Mouse (Mus musculus): ENCODE measurements around the gene Ccdc65. TPM values are rescaled to one million over a fixed set of nuclear protein-coding genes. Genes with fewer than 3 reads are reported as not detected.
"Not testable (repeated sequence)": the region's sequence is repeated elsewhere in the genome, so short reads cannot be mapped to it uniquely, and the experiment has no call there.

The Ccdc65 gene
- polyA plus RNA-seq, 1 experiment from 2014 or later, result 6.8 TPM

DNA sequence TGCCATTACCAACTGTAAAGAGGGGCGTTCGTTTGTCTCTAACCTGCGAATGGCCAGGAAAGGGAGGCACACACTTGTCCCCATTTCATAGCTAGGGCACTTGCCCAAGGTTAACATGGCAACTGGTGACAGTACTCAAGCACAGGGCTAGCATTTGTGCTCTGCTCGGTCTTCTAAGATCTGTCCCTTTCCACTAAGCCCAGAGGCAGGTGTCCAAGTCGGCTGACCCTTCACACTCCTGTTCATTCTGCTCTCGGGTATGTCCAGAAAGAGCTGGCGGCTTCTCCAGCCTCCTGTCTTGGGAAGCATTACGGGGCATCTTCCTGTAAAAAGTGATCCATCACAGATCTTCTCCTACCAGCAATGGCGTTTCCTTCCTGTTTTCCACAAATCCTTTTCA lies 20.4 kb downstream of the Ccdc65 start:
- no peaks in the 10 kb centered on the region for H3K9me3 ChIP-seq
- H3K36me3 ChIP-seq, result no peaks in the 10 kb centered on the region
- ATAC-seq (ENCODE audit: low FRiP score, low read depth), result no peak
- H3K4me3 ChIP-seq, result peak overlapping the region; percentile 49
- peaks cover 22% of the 10 kb centered on the region for H3K4me1 ChIP-seq (replicated peaks)
- peak overlapping the region; percentile 92 for H3K4me2 ChIP-seq
- H3K27me3 ChIP-seq, result peaks cover 10% of the 10 kb centered on the region; the same call in 1 of the 2 replicates
- no peak overlapping the region for H3K27ac ChIP-seq (replicated peaks)
- no peak overlapping the region for H3K9ac ChIP-seq
- WGBS, result 37% methylated on average over 9 of the region's 9 CpGs

DNA sequence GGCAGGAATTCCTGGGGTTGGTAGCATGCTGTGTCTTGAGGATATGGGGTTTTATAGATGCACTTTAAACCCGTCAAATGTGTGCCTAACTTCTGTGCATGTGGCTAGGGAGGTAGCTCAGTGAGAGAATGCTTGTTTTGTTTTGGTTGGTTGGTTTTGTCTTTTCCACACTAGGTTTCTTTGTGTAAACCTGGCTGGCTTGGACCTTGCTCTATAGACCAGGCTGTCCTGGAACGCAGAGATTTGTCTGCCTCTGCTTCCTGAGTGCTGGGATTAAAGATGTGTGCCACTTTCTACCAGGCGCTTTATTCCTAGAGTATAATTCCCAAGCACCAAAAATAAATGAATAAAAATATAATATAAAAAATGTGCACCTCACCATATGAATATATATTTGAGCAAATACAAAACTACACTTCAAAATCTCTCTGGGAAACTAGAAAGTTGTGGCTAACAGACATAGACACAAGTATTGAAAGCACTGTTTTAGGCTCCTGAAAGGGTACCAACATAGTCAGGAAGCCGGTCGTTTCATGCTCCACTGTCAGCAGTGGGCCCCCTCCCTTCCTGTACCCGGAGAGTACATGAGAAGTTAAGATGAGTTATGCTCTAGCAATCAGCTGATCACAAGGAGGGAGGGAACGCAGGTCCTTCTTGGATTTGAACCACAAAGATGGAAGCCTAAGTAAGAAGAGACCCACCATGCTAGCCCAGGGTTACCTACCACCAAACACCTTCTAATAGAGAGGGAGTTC lies 22.0 kb downstream of the Ccdc65 start:
- H3K9ac ChIP-seq, result no peak overlapping the region
- no peak overlapping the region for H3K4me2 ChIP-seq
- no peak overlapping the region for H3K27ac ChIP-seq (replicated peaks)
- 76% methylated on average over 7 of the region's 7 CpGs for WGBS
- H3K4me3 ChIP-seq, result no peak overlapping the region
- H3K4me1 ChIP-seq (replicated peaks), result peaks cover 16% of the 10 kb centered on the region
- H3K27me3 ChIP-seq, result peaks cover 10% of the 10 kb centered on the region; the same call in 1 of the 2 replicates
- no peaks in the 10 kb centered on the region for H3K9me3 ChIP-seq
- ATAC-seq (ENCODE audit: low FRiP score, low read depth), result no peak
- H3K36me3 ChIP-seq, result no peaks in the 10 kb centered on the region

DNA sequence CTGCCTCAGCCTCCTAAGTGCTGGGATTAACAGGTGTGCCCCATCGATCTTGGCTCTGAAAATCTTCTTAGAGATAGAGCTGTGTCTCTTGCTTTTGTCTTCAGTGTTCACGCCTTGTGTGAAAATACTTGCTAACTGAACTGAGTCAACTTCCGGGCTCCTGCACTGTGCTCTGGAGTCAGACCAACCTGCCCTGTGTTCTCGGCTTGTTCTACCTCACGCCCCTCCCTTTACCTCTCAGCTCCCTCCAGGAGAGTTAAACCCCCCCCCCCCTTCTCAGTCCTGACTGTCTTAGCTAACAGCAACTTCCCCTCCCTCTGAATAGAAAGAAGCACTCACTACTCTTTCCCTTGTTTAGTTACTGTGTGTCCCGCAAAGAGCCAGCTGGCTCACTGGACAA lies 22.8 kb downstream of the Ccdc65 start:
- Histone ChIP-seq H3K4me1 (replicated peaks) (peaks cover 16% of the 10 kb centered on the region), H3K27me3 (peaks cover 10% of the 10 kb centered on the region; the same call in 1 of the 2 replicates), H3K4me2 (no peak overlapping the region), H3K36me3 (0 out of 2 replicates have a peak, but pooled peaks cover 3% of the 10 kb centered on the region), H3K9ac (no peak overlapping the region), H3K4me3 (no peak overlapping the region), H3K9me3 (no peaks in the 10 kb centered on the region), H3K27ac (replicated peaks) (no peak overlapping the region)
- WGBS, result 83% methylated on average over 6 of the region's 6 CpGs
- ATAC-seq (ENCODE audit: low FRiP score, low read depth), result no peak

DNA sequence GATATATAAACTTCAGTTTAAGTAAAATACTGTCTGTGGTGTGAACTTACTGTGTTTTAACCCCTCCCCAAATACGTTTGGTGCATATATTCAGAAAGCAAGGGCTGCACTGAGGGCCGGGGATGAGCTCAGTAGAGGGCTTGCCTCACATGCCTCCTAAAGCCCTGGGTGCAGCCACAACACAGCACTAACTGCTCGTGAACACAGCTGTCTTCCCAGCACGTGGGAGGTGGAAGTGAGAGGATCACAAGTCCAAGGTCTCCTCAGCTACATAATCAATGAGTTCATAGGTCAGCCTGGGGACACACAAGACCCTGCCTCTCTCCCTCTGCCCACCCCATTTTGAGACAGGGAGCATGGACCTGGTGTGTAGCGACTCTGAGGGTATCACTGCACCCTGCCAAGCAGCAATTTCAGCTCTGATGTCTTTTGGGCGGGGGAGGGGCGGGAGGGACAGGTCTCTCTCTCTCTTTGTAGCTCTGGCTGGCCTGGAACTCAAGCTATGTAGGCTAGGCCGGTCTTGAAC lies 24.1 kb downstream of the Ccdc65 start:
- no peak overlapping the region for H3K9ac ChIP-seq
- ATAC-seq (ENCODE audit: low FRiP score, low read depth), result no peak
- H3K36me3 ChIP-seq, result peaks cover 16% of the 10 kb centered on the region
- no peaks in the 10 kb centered on the region for H3K9me3 ChIP-seq
- H3K27ac ChIP-seq (replicated peaks), result no peak overlapping the region
- H3K27me3 ChIP-seq, result no peaks in the 10 kb centered on the region; the same call in 1 of the 2 replicates
- WGBS, result 68% methylated on average over 8 of the region's 8 CpGs
- no peak overlapping the region for H3K4me3 ChIP-seq
- no peak overlapping the region for H3K4me2 ChIP-seq
- peaks cover 12% of the 10 kb centered on the region for H3K4me1 ChIP-seq (replicated peaks)

DNA sequence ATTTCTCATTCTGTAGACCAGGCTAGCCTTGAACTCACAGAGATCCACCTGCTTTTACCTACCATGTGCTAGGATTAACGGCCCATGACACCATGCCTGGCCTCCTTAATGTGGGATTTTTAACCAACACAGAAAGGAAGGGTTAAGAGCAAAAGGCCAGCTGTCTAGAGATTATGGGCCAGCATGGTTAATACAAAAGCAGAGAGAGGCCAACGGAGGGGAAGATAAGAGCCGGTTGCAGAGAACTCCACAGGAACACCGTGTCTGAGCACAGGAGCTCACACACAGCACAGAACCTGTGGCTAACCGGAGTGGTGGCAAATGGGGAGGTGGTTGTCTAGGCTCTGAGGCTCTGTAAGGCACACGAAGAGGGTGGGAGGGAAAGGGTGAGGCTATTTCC lies 25.4 kb downstream of the Ccdc65 start:
- Histone ChIP-seq H3K27me3 (no peaks in the 10 kb centered on the region), H3K9me3 (no peaks in the 10 kb centered on the region), H3K27ac (replicated peaks) (no peak overlapping the region), H3K4me1 (replicated peaks) (no peaks in the 10 kb centered on the region), H3K4me2 (no peak overlapping the region), H3K36me3 (peaks cover 21% of the 10 kb centered on the region), H3K4me3 (no peak overlapping the region), H3K9ac (no peak overlapping the region)
- WGBS, result 84% methylated on average over 6 of the region's 6 CpGs
- no peak for ATAC-seq (ENCODE audit: low FRiP score, low read depth)

DNA sequence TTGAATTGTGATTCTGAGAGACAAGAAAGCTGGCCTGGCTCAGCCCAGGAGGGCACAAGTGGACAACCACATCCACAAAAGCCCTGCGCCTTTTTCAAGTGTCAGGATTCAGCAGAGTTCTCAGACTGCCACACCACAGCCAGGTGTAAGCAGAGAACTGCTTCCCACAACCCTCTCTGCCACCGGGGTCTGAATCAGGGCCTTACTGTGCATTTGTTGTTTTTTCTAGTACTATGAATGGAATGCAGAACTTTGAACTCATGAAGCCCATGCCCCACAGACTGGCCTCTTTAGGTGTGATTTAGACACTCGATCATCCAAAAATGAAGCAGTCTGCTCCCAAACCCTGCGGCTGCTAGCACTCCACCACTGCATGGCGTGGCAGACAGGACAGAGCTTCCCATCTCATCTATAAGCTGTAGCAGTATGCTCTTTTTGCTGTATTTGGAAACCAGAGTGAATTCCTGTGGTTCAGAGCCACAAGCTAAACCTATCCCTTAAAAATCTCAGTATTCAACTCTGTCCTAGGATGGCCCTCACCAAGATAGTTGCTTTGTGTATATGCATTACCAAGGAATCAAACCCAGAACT lies 26.1 kb downstream of the Ccdc65 start:
- Histone ChIP-seq H3K4me2 (no peak overlapping the region), H3K27ac (replicated peaks) (no peak overlapping the region), H3K9me3 (no peaks in the 10 kb centered on the region), H3K4me3 (no peak overlapping the region), H3K4me1 (replicated peaks) (no peaks in the 10 kb centered on the region), H3K9ac (no peak overlapping the region), H3K36me3 (peaks cover 27% of the 10 kb centered on the region), H3K27me3 (no peaks in the 10 kb centered on the region)
- 89% methylated on average over 5 of the region's 5 CpGs for WGBS
- no peak for ATAC-seq (ENCODE audit: low FRiP score, low read depth)

DNA sequence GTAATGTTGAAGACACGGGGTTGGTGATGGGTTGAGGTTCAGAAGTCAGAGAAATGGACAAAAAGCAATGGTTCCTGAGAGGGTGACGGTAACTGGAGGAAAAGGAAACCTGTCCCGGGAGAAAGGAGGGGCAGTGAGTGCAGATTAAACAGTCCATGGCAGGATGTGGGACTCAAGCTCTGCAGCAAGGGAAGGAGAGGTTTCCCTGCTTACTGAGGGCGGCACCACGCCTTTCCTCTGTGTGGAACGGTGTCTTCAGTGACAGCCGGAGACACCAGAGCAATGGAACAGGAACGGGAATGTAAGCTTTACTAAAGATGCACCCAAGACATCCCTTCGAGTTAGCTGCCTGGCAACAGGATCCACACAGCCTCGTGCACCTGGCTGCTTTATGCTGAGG lies 28.5 kb downstream of the Ccdc65 start:
- Histone ChIP-seq H3K9ac (no peak overlapping the region), H3K4me1 (replicated peaks) (no peaks in the 10 kb centered on the region), H3K4me2 (no peak overlapping the region), H3K9me3 (no peaks in the 10 kb centered on the region), H3K27me3 (no peaks in the 10 kb centered on the region), H3K36me3 (peaks cover 51% of the 10 kb centered on the region), H3K27ac (replicated peaks) (no peak overlapping the region), H3K4me3 (no peak overlapping the region)
- ATAC-seq (ENCODE audit: low FRiP score, low read depth), result no peak
- 91% methylated on average over 10 of the region's 10 CpGs for WGBS

DNA sequence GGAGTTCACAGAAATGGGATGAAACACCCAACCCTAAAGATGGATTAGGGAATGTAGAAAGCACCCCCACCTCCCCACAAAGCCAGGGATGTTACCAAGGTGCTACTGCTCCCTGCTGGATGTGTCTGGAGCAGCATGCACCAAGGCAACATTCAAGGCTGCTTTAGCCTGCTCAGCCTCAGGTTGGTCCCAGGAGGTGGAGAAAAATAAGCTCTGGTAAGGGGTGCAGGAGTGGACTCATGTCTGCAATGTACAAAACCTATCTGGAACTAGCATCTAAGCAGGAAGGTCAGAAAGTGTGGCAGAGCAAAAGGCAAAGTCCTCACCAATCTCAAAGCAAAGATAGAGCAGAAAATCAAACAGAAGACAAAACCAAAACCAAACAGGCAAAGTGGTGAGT lies 29.9 kb downstream of the Ccdc65 start:
- peaks cover 59% of the 10 kb centered on the region for H3K36me3 ChIP-seq
- no peak overlapping the region for H3K9ac ChIP-seq
- no peak overlapping the region for H3K27ac ChIP-seq (replicated peaks)
- H3K4me3 ChIP-seq, result no peak overlapping the region
- ATAC-seq (ENCODE audit: low FRiP score, low read depth), result no peak
- no peaks in the 10 kb centered on the region for H3K27me3 ChIP-seq
- H3K4me1 ChIP-seq (replicated peaks), result no peaks in the 10 kb centered on the region
- no peaks in the 10 kb centered on the region for H3K9me3 ChIP-seq
- no peak overlapping the region for H3K4me2 ChIP-seq

DNA sequence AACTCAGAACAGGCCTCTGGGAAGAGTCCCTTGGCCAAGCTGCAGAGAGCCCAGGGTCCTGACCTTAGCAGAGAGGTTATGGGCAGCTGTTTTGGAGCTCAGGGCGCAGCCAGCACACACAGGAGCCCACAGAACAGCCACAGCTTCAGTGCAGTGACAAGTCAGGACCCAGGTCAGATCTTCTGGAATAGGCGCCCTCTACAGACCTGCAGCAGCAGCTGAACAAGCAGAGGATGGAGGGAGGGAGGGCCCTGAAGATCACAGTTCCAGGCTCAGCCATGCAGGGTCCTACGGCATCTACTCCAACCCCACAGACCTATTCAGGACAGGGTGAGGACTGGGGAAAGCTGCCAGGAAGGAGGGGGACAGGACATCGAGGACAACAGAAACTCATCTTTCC lies 30.8 kb downstream of the Ccdc65 start:
- H3K9ac ChIP-seq, result no peak overlapping the region
- H3K9me3 ChIP-seq, result no peaks in the 10 kb centered on the region
- H3K4me1 ChIP-seq (replicated peaks), result no peaks in the 10 kb centered on the region
- no peaks in the 10 kb centered on the region for H3K27me3 ChIP-seq
- 0 out of 2 replicates have a peak, but pooled peaks have one; percentile 19 for ATAC-seq (ENCODE audit: low FRiP score, low read depth)
- 63% methylated on average over 4 of the region's 4 CpGs for WGBS
- no peak overlapping the region for H3K4me2 ChIP-seq
- H3K4me3 ChIP-seq, result no peak overlapping the region
- H3K27ac ChIP-seq (replicated peaks), result no peak overlapping the region
- H3K36me3 ChIP-seq, result peaks cover 59% of the 10 kb centered on the region

DNA sequence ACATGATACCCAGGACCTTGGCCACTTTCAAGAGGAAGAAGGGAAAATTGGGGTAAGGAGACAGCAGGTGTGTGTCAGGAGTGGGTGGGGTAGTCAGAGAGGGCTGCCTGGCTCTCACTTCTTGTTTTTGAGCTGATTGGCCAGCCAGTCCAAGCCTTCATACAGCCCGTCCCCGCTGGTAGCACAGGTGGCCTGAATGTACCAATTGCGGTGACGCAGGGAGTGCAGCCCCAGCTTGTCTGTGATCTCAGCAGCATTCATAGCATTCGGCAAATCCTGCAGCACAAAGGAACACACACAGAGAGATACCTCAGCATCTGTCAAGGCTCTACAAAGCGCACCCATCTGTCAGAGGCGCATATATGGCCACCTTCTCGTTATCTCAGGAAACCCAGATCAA lies 32.2 kb downstream of the Ccdc65 start:
- 88% methylated on average over 8 of the region's 8 CpGs for WGBS
- Histone ChIP-seq H3K27ac (replicated peaks) (no peak overlapping the region), H3K27me3 (no peaks in the 10 kb centered on the region), H3K4me3 (no peak overlapping the region), H3K9ac (no peak overlapping the region), H3K4me2 (no peak overlapping the region), H3K4me1 (replicated peaks) (no peaks in the 10 kb centered on the region), H3K36me3 (peaks cover 57% of the 10 kb centered on the region), H3K9me3 (no peaks in the 10 kb centered on the region)
- ATAC-seq (ENCODE audit: low FRiP score, low read depth), result no peak

DNA sequence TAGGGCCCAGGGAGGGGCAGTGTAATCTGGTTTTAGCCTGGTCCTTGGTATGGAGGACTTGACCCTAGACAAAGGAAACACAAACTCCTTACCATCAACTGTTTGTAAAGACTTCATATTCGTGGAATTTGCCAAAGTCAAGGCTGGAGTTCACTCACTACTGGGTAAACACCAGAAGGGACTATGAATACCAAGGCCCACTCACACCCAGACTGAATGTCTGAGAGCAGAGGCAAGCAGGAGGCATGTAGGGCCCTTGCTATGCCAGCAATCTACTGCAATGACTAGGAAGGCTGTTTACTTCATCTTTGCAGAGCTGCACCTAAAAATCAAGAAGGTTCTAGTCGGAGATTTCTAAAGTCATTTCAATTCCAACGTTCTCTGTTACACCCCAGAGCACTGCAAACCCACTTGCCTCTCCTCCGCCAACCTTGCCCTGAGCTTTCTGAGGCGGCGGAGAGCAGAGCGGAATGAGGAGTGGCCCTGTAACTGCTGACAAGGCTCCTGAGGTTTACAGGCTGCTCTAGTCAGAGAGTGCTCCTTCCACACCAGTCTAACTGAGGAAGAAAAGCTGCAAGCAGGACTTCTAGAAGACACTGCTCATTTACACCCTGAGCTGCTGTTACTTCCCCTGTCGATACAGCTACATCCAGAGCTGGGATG lies 34.9 kb downstream of the Ccdc65 start:
- H3K36me3 ChIP-seq, result peaks cover 38% of the 10 kb centered on the region
- no peaks in the 10 kb centered on the region for H3K4me1 ChIP-seq (replicated peaks)
- ATAC-seq (ENCODE audit: low FRiP score, low read depth), result no peak
- no peak overlapping the region for H3K9ac ChIP-seq
- H3K27me3 ChIP-seq, result no peaks in the 10 kb centered on the region
- WGBS, result 83% methylated on average over 8 of the region's 8 CpGs
- H3K9me3 ChIP-seq, result no peaks in the 10 kb centered on the region
- H3K4me2 ChIP-seq, result no peak overlapping the region
- H3K4me3 ChIP-seq, result no peak overlapping the region
- H3K27ac ChIP-seq (replicated peaks), result no peak overlapping the region

DNA sequence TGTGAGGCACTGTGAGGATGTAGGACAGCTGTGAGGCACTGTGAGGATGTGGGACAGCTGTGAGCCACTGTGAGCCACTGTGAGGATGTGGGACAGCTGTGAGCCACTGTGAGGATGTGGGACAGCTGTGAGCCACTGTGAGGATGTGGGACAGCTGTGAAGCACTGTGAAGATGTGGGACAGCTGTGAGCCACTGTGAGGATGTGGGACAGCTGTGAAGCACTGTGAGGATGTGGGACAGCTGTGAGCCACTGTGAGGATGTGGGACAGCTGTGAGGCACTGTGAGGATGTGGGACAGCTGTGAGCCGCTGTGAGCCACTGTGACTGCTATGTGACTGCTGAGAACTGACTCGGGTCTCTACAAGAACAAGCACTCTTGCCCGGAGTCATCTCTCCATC lies 35.9 kb downstream of the Ccdc65 start:
- H3K9ac ChIP-seq; ATAC-seq (ENCODE audit: low FRiP score, low read depth); H3K27ac ChIP-seq (replicated peaks); H3K27me3 ChIP-seq; H3K4me3 ChIP-seq; H3K4me2 ChIP-seq; H3K4me1 ChIP-seq (replicated peaks); H3K9me3 ChIP-seq: not testable (repeated sequence)
- 97% methylated on average over 3 of the region's 3 CpGs for WGBS
- H3K36me3 ChIP-seq, result peaks cover 34% of the 10 kb centered on the region

All from hindbrain, embryonic 15.5 days (tissue).